Mouse (Mus musculus) midbrain, embryonic 14.5 days (tissue): ENCODE measurements around the gene C1qtnf7. TPM values are rescaled to one million over a fixed set of nuclear protein-coding genes. Genes with fewer than 3 reads are reported as not detected.

Experiments
- ATAC-seq: fragments of 200-750 bp; cut with Nextera tagmentation; 2 replicates; pipeline ENCODE4 v1.8.0; 2017; ENCODE audit warnings: moderate number of reproducible peaks, moderate library complexity; ENCODE audit not compliant: low FRiP score, low TSS enrichment
- DNase-seq: peaks from one replicate; pipeline ENCODE4 v3.0.0-alpha.2; 2015
- H3K27ac ChIP-seq: fragments of 300-500 bp; sonication (generic); replicated peaks from 2 replicates; pipeline ENCODE4 v1.5.1; 2014; ENCODE audit warnings: mild to moderate bottlenecking, low read depth, low read length, moderate library complexity
- H3K27me3 ChIP-seq: fragments of 300-500 bp; sonication (generic); 2 replicates; pipeline ENCODE4 v1.6.1; 2014; ENCODE audit warnings: low read length, control low read depth, mixed read lengths; ENCODE audit not compliant: control insufficient read depth, insufficient read depth
- H3K36me3 ChIP-seq: fragments of 300-500 bp; sonication (generic); 2 replicates; pipeline ENCODE4 v1.6.1; 2014; ENCODE audit warnings: low read length, control low read depth; ENCODE audit not compliant: control insufficient read depth, insufficient read depth
- H3K4me1 ChIP-seq: fragments of 300-500 bp; sonication (generic); 2 replicates; pipeline ENCODE4 v1.6.1; 2014; ENCODE audit warnings: mild to moderate bottlenecking, antibody characterized with exemption, low read length, control low read depth; ENCODE audit not compliant: control insufficient read depth, insufficient read depth
- H3K4me2 ChIP-seq: fragments of 300-500 bp; sonication (generic); 2 replicates; pipeline ENCODE4 v1.6.1; 2014; ENCODE audit warnings: mild to moderate bottlenecking, low read length, moderate library complexity
- H3K4me3 ChIP-seq: fragments of 300-500 bp; sonication (generic); replicated peaks from 2 replicates; pipeline ENCODE4 v1.5.1; 2014; ENCODE audit warnings: low read depth, low read length
- H3K9ac ChIP-seq: fragments of 300-500 bp; sonication (generic); replicated peaks from 2 replicates; pipeline ENCODE4 v1.6.1; 2014; ENCODE audit warnings: mild to moderate bottlenecking, low read length, moderate library complexity
- H3K9me3 ChIP-seq: fragments of 300-500 bp; sonication (generic); 2 replicates; pipeline ENCODE4 v1.6.1; 2016; ENCODE audit warnings: low read length, control low read depth, mixed read lengths; ENCODE audit not compliant: control insufficient read depth
- whole genome bisulfite sequencing: fragments of 180-500 bp; shearing (Covaris S2); extraction: QIAGEN DNeasy Blood & Tissue Kit; methylation state at CpG from one replicate; pipeline ENCODE4 v1.1.7; 2014; 5-methylcytosine and 5-hydroxymethylcytosine counted together
- polyA plus RNA-seq: library from polyadenylated mRNA; unstranded; fragments of >200 nt; fragmentation: Nextera tagmentation; extraction: Ambion mirVana; gene quantifications from 2 replicates; pipeline ENCODE4 v1.2.1, GENCODE M21; 2014

Gene C1qtnf7
- polyA plus RNA-seq, 1 experiment from 2014 or later = 2.1 TPM

DNA sequence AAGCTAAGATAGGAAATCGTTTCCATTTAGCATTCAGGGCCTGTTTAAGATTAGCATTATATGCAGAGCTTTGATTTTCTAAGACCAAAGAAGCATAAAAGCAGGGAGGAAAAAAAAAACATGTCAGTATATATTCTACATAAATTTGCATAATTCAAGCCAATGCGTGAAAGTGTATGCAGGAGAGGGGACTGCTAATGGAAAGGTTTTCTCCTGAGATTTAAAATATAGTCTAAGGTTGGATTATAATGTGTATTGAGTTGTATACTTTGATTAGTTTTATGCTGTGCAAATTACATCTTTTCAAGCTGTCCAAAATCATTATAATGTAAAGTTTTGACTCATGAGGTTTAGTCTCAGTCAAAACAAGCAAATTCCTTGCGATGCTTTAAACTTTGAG, 88.2 kb downstream of the C1qtnf7 start:
- Histone ChIP-seq H3K4me3 (no peak overlapping the region), H3K4me2 (no peak overlapping the region), H3K9me3 (no peaks in the 10 kb centered on the region), H3K27ac (no peak overlapping the region), H3K4me1 (no peaks in the 10 kb centered on the region), H3K9ac (no peak overlapping the region), H3K27me3 (no peaks in the 10 kb centered on the region), H3K36me3 (no peaks in the 10 kb centered on the region)
- DNase-seq (peak; percentile 35), ATAC-seq (peak; percentile 34; the same call in 1 of the 2 replicates)
- 29% methylated on average over 3 of the region's 3 CpGs for WGBS

DNA sequence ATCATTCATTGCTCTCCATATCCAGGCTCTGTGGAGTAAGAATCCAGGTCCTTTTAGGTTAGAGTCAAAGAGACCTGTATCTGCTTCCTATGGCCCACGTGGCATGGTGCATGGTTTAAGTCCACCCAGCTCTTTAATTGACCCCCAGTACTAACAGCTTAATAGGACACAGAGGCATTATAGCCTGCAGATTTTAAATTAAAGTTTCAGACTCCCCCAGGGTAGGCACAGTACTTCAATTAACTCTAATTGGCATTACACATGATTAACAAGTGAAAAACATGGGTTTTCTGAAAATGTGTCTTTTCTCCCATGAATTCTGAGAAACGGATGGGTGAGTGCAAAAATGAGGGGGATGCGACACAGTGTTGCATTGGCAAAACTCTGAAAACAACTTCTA, 92.7 kb downstream of the C1qtnf7 start:
- ATAC-seq (no peak), DNase-seq (no peak)
- H3K27me3 ChIP-seq = no peaks in the 10 kb centered on the region
- no peak overlapping the region for H3K9ac ChIP-seq
- H3K4me3 ChIP-seq = no peak overlapping the region
- no peak overlapping the region for H3K4me2 ChIP-seq
- H3K36me3 ChIP-seq = no peaks in the 10 kb centered on the region
- H3K27ac ChIP-seq = no peak overlapping the region
- no peaks in the 10 kb centered on the region for H3K9me3 ChIP-seq
- WGBS = 74% methylated on average over 3 of the region's 3 CpGs
- H3K4me1 ChIP-seq = no peaks in the 10 kb centered on the region

- Histone ChIP-seq H3K27me3 (no peaks in the 10 kb centered on the region), H3K4me3 (no peak overlapping the region), H3K36me3 (no peaks in the 10 kb centered on the region), H3K9me3 (no peaks in the 10 kb centered on the region), H3K4me1 (no peaks in the 10 kb centered on the region), H3K9ac (no peak overlapping the region), H3K27ac (no peak overlapping the region), H3K4me2 (no peak overlapping the region)
- ATAC-seq (no peak), DNase-seq (peak; percentile 31)
- 73% methylated on average over 1 of the region's 1 CpGs for WGBS
Observed at GRCm38 (mm10) chr5:43609760-43610159, 94.4 kb downstream of the C1qtnf7 start.

GRCm38 (mm10) chr5:43621575-43622299, 106.4 kb downstream of the C1qtnf7 start:
- H3K27me3 ChIP-seq = no peaks in the 10 kb centered on the region
- no peak overlapping the region for H3K9ac ChIP-seq
- ATAC-seq = peak; percentile 57; the same call in 1 of the 2 replicates
- DNase-seq = peak; percentile 46
- no peaks in the 10 kb centered on the region for H3K9me3 ChIP-seq
- H3K4me1 ChIP-seq = 0 out of 2 replicates have a peak, but pooled peaks cover 4% of the 10 kb centered on the region
- no peaks in the 10 kb centered on the region for H3K36me3 ChIP-seq
- H3K4me3 ChIP-seq = no peak overlapping the region
- H3K4me2 ChIP-seq = no peak overlapping the region
- WGBS = 56% methylated on average over 7 of the region's 7 CpGs
- no peak overlapping the region for H3K27ac ChIP-seq

- H3K27me3 ChIP-seq = no peaks in the 10 kb centered on the region
- DNase-seq (no peak), ATAC-seq (no peak)
- no peaks in the 10 kb centered on the region for H3K36me3 ChIP-seq
- H3K9ac ChIP-seq = no peak overlapping the region
- no peak overlapping the region for H3K4me2 ChIP-seq
- no peak overlapping the region for H3K27ac ChIP-seq
- WGBS = 87% methylated on average over 4 of the region's 4 CpGs
- H3K4me1 ChIP-seq = 0 out of 2 replicates have a peak, but pooled peaks cover 4% of the 10 kb centered on the region
- H3K9me3 ChIP-seq = no peaks in the 10 kb centered on the region
- H3K4me3 ChIP-seq = no peak overlapping the region
Observed at GRCm38 (mm10) chr5:43625407-43625806, 110.1 kb downstream of the C1qtnf7 start.

DNA sequence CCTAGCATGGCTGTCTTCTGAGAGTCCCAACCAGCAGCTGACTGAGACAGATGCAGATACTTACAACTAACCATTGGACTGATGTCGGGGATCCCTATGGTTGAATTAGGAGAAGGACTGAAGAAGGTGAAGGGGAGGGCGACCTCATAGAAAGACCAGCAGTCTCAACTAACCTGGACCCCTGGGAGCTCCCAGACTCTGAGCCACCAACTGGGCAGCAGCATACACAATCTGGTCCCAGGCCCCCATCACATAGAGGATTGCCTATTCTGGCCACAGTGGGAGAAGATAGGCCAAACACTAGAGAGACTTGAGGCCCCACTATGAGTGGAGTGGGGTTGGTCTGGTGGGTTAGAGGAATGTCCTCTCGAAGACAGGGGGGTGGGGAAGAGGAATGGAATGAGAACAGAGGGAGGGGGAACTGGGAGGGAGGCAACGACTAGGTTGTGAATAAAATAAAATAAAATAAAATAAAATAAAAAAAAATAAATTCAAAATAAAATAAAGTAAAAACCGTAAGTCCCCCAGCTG, 118.8 kb downstream of the C1qtnf7 start:
- Histone ChIP-seq H3K27me3 (no peaks in the 10 kb centered on the region), H3K27ac (no peak overlapping the region), H3K9me3 (no peaks in the 10 kb centered on the region), H3K9ac (no peak overlapping the region), H3K4me2 (no peak overlapping the region), H3K4me1 (no peaks in the 10 kb centered on the region), H3K36me3 (no peaks in the 10 kb centered on the region), H3K4me3 (no peak overlapping the region)
- 89% methylated on average over 5 of the region's 5 CpGs for WGBS
- peak; percentile 43; the same call in 1 of the 2 replicates for ATAC-seq
- no peak for DNase-seq

- no peak overlapping the region for H3K4me2 ChIP-seq
- no peak overlapping the region for H3K9ac ChIP-seq
- WGBS = 29% methylated on average over 9 of the region's 9 CpGs
- H3K4me3 ChIP-seq = no peak overlapping the region
- no peaks in the 10 kb centered on the region for H3K36me3 ChIP-seq
- DNase-seq (peak; percentile 78), ATAC-seq (peak; percentile 75; the same call in 1 of the 2 replicates)
- H3K4me1 ChIP-seq = no peaks in the 10 kb centered on the region
- H3K9me3 ChIP-seq = no peaks in the 10 kb centered on the region
- no peak overlapping the region for H3K27ac ChIP-seq
- H3K27me3 ChIP-seq = no peaks in the 10 kb centered on the region
Observed at GRCm38 (mm10) chr5:43634602-43635081, 119.3 kb downstream of the C1qtnf7 start.

DNA sequence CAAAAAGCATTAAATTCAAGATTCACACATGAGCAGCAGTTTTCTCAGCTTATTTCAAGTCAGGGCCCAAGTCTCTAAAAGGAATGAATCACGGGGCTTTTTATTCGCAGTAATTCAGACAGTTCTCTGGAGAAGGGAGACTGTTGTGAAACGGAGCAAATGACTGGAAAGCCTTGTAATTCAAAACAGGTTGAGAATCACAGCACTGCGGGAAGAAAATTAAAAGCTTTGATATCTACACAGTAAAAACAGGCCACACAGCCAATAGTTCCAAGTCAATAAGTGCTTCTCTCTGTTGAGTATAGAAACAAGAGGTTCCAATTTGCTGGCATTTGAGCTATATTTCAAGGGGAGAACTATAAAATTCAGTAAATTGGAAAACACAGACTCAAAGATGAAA, 129.7 kb downstream of the C1qtnf7 start:
- H3K9me3 ChIP-seq = no peaks in the 10 kb centered on the region
- H3K4me1 ChIP-seq = no peaks in the 10 kb centered on the region
- no peak for DNase-seq
- no peak overlapping the region for H3K9ac ChIP-seq
- no peaks in the 10 kb centered on the region for H3K36me3 ChIP-seq
- H3K4me2 ChIP-seq = no peak overlapping the region
- no peak overlapping the region for H3K4me3 ChIP-seq
- WGBS = 67% methylated on average over 4 of the region's 4 CpGs
- no peaks in the 10 kb centered on the region for H3K27me3 ChIP-seq
- H3K27ac ChIP-seq = no peak overlapping the region
- no peak for ATAC-seq
